Mouse (Mus musculus): ENCODE data around the gene Rdh19. TPM values are rescaled to one million over a fixed set of nuclear protein-coding genes. Genes with fewer than 3 reads are reported as not detected.
"Not testable (repeated sequence)": the region's sequence is repeated elsewhere in the genome, so short reads cannot be mapped to it uniquely, and the experiment has no call there.

Rdh19 gene
- polyA plus RNA-seq, 1 experiment from 2014 or later: not detected

GRCm38 (mm10) chr10:127886971-127887370, 37.2 kb downstream of the Rdh19 start:
- no peak for DNase-seq (ENCODE audit: low spot score)
- Histone ChIP-seq H3K9me3 (no peaks in the 10 kb centered on the region), H3K27me3 (replicated peaks; ENCODE audit: low read depth, poor library complexity, severe bottlenecking) (no peaks in the 10 kb centered on the region), H3K4me3 (no peak overlapping the region), H3K4me1 (peaks cover 7% of the 10 kb centered on the region), H3K27ac (replicated peaks) (no peak overlapping the region), H3K36me3 (replicated peaks) (no peaks in the 10 kb centered on the region)
- 81% methylated on average over 4 of the region's 4 CpGs for WGBS

DNA sequence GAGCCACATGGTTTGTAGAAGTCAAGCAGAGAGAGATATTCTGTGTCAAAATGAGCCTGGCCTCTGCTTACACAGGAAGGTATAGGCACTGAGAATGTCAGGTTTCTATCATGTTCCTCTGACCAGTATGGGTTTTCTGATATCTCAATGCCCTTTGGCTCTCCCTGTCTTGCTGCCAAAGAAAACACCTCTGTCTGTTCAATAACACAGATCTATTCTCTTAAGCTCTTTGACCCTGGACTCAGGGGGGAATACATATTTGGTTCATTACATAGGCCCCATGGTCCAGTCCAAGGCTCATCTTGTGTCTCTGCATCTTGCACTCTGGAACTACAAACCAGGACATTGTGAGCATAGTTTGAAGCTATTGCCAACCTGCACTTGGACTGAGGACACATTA, 38.9 kb downstream of the Rdh19 start, which contains the start of gene Rdh7:
Gene Rdh7 (minus strand): TSS at position 213 of the 400 bp plus-strand sequence.
- DNase-seq (ENCODE audit: low spot score): no peak
- H3K27ac ChIP-seq (replicated peaks): no peak within 1 kb of the TSS
- peaks cover 7% of the 10 kb centered on the region for H3K4me1 ChIP-seq
- H3K4me3 ChIP-seq: no peak within 1 kb of the TSS
- no peaks in the 10 kb centered on the region for H3K36me3 ChIP-seq (replicated peaks)
- no peaks in the 10 kb centered on the region for H3K9me3 ChIP-seq
- no peaks in the 10 kb centered on the region for H3K27me3 ChIP-seq (replicated peaks; ENCODE audit: low read depth, poor library complexity, severe bottlenecking)

DNA sequence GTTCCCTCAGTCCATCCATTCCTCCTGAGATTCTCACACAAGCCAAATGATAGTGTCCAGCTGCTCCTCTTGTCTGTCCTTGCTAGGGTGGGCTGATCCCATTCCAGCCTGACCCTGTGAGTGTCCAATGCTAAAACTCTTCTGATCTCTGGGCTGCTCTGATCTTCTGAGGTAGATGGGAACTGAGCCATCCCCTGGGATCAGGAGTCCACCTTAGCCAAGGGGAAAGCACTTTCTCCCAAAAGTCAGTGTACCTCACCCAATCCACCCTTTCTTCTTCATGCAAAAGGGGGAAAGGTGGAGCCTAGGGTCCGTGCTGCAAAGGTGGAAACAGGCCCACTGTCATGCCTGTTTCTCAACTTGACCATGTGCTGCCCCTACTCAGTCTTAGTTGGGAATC, 41.8 kb downstream of the Rdh19 start:
- WGBS: 90% methylated on average over 1 of the region's 1 CpGs
- Histone ChIP-seq H3K27me3 (replicated peaks; ENCODE audit: low read depth, poor library complexity, severe bottlenecking) (no peaks in the 10 kb centered on the region), H3K27ac (replicated peaks) (no peak overlapping the region), H3K4me3 (no peak overlapping the region), H3K4me1 (peaks cover 7% of the 10 kb centered on the region), H3K36me3 (replicated peaks) (no peaks in the 10 kb centered on the region), H3K9me3 (no peaks in the 10 kb centered on the region)
- no peak for DNase-seq (ENCODE audit: low spot score)

DNA sequence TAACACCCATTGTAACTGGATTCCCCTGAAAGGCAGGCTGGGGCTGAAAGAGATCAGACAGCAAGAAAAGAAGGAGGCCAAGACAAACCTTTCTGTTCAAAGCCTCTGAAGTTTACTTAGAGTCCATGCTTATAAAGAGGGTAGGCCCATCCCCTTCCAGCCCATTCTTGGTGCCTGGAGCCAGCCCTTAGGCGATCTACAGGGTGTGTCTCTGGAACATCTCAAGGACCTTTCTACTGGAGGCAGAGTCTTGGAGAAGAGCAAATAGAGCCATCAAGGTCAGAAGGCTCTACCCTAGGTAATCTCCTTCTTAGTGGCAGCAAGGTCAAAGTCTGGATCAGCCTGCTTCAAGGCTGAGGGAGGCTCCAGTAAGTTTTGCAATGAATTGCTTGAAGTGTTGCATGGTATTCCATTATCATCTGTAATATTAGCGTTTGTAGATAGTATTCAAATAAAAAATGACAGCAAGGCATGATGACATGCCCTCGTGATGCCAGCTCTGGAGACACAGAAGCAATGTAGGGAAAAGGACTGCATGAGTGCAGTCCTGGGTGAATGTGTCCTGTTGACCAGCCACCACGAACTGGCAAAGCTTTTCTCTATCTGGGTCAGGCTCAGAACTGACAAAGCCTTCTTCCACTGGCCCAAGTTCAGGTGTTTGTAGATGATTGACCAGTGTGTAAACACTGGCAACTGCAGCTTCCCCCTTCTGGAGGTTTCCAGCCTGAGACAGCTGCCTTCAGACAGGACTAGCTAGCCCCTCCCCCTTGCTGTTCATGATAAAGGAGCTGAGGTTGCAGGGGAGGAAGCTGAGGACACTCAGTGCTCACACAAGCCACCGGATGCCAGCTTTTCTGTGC, 43.7 kb downstream of the Rdh19 start:
- not testable (repeated sequence) for H3K4me1 ChIP-seq
- 71% methylated on average over 5 of the region's 5 CpGs for WGBS

GRCm38 (mm10) chr10:127896705-127897104, 47.0 kb downstream of the Rdh19 start:
- no peaks in the 10 kb centered on the region; the same call in 1 of the 2 replicates for H3K4me1 ChIP-seq
- H3K9me3 ChIP-seq: no peaks in the 10 kb centered on the region
- no peak for DNase-seq (ENCODE audit: low spot score)
- WGBS: 69% methylated on average over 5 of the region's 5 CpGs
- H3K27ac ChIP-seq (replicated peaks): no peak overlapping the region
- H3K36me3 ChIP-seq (replicated peaks): no peaks in the 10 kb centered on the region
- no peaks in the 10 kb centered on the region for H3K27me3 ChIP-seq (replicated peaks; ENCODE audit: low read depth, poor library complexity, severe bottlenecking)
- no peak overlapping the region for H3K4me3 ChIP-seq

More for the DNA sequence above, 43.7 kb downstream of the Rdh19 start:
- H3K4me3 ChIP-seq; H3K9me3 ChIP-seq; H3K36me3 ChIP-seq (replicated peaks); DNase-seq (ENCODE audit: low spot score); H3K27me3 ChIP-seq (replicated peaks; ENCODE audit: low read depth, poor library complexity, severe bottlenecking); H3K27ac ChIP-seq (replicated peaks): not testable (repeated sequence)

DNA sequence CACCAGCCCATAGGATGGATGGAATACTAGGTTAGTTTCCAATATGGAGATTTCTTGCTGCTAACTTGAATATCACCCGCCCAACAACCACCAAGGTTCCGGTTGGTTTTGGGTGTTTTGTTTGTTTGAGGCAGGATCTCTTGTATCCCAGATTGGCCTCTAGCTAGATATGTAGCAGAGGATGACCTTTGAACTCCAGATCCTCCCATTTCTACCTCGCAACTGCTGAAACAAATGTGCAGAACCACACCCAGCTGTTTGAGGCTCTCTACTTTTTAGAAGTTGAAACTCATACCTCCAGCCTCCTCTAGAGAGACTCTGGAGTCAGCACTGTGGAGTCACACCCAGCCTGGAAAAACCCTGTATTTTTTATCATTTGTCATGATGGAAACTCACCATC, 47.8 kb downstream of the Rdh19 start:
- 82% methylated on average over 3 of the region's 3 CpGs for WGBS
- no peak overlapping the region for H3K4me3 ChIP-seq
- no peak for DNase-seq (ENCODE audit: low spot score)
- no peaks in the 10 kb centered on the region for H3K9me3 ChIP-seq
- no peaks in the 10 kb centered on the region; the same call in 1 of the 2 replicates for H3K4me1 ChIP-seq
- no peak overlapping the region for H3K27ac ChIP-seq (replicated peaks)
- no peaks in the 10 kb centered on the region for H3K27me3 ChIP-seq (replicated peaks; ENCODE audit: low read depth, poor library complexity, severe bottlenecking)
- no peaks in the 10 kb centered on the region for H3K36me3 ChIP-seq (replicated peaks)

GRCm38 (mm10) chr10:127898218-127898617, 48.5 kb downstream of the Rdh19 start, which contains the start of gene Sdr9c7:
TSS of gene Sdr9c7 (plus strand) at chr10:127898518.
- Histone ChIP-seq H3K27me3 (replicated peaks; ENCODE audit: low read depth, poor library complexity, severe bottlenecking) (no peaks in the 10 kb centered on the region), H3K27ac (replicated peaks) (no peak within 1 kb of the TSS), H3K36me3 (replicated peaks) (no peaks in the 10 kb centered on the region), H3K9me3 (no peaks in the 10 kb centered on the region), H3K4me3 (no peak within 1 kb of the TSS), H3K4me1 (no peaks in the 10 kb centered on the region; the same call in 1 of the 2 replicates)
- WGBS: 83% methylated on average over 2 of the region's 2 CpGs
- no peak for DNase-seq (ENCODE audit: low spot score)

DNA sequence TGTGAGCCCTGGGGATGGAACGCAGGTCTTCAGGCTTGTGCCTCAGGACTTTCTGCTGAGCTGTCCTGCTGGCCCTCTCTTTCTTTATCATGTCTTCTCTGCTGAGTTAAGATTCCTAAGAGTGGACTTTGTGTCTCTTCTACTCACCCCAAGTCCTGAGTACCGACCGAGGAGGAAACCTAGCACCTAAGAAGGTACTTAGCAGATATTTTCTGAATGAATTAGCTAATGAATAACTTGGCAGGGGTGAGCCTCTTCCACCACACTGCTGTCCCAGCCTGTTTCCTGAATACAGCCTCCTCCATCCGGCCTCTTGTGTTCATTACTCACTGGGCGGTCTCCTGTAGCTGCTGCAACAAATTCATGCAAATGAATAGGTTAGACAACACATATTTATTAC, 50.1 kb downstream of the Rdh19 start:
- Histone ChIP-seq H3K4me3 (no peak overlapping the region), H3K27me3 (replicated peaks; ENCODE audit: low read depth, poor library complexity, severe bottlenecking) (no peaks in the 10 kb centered on the region), H3K9me3 (no peaks in the 10 kb centered on the region), H3K4me1 (no peaks in the 10 kb centered on the region), H3K36me3 (replicated peaks) (no peaks in the 10 kb centered on the region), H3K27ac (replicated peaks) (no peak overlapping the region)
- DNase-seq (ENCODE audit: low spot score): no peak
- WGBS: 78% methylated on average over 5 of the region's 5 CpGs

GRCm38 (mm10) chr10:127901751-127902150, 52.0 kb downstream of the Rdh19 start:
- H3K27me3 ChIP-seq (replicated peaks; ENCODE audit: low read depth, poor library complexity, severe bottlenecking): no peaks in the 10 kb centered on the region
- no peaks in the 10 kb centered on the region for H3K9me3 ChIP-seq
- H3K27ac ChIP-seq (replicated peaks): no peak overlapping the region
- 82% methylated on average over 4 of the region's 4 CpGs for WGBS
- no peak for DNase-seq (ENCODE audit: low spot score)
- H3K36me3 ChIP-seq (replicated peaks): no peaks in the 10 kb centered on the region
- 0 out of 2 replicates have a peak, but pooled peaks cover 4% of the 10 kb centered on the region for H3K4me1 ChIP-seq
- no peak overlapping the region for H3K4me3 ChIP-seq

DNA sequence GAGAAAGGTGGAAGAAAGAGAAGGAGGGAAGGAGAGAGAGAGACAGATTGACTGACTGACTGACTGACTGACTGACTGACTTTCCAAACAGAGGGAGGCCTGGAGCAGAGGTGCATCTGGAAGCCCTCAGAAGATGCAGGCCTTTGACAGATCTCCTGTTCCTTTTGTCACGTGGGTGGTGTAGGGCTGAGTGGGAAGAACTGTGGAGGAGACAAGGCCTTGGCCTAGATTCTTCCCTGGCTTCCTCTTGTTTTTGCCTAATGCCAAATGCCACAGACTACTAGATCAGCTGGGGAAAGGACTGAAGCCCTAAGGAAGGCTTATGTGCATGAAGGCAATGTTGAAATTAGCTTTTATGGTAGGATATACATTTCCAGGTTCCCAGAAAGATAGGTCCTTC, 53.4 kb downstream of the Rdh19 start:
- Histone ChIP-seq H3K36me3 (replicated peaks) (no peaks in the 10 kb centered on the region), H3K27ac (replicated peaks) (no peak overlapping the region), H3K4me1 (0 out of 2 replicates have a peak, but pooled peaks cover 4% of the 10 kb centered on the region), H3K27me3 (replicated peaks; ENCODE audit: low read depth, poor library complexity, severe bottlenecking) (no peaks in the 10 kb centered on the region), H3K4me3 (no peak overlapping the region), H3K9me3 (no peaks in the 10 kb centered on the region)
- no peak for DNase-seq (ENCODE audit: low spot score)
- WGBS: 59% methylated on average over 1 of the region's 1 CpGs

- H3K9me3 ChIP-seq: no peaks in the 10 kb centered on the region
- H3K4me3 ChIP-seq: no peak overlapping the region
- DNase-seq (ENCODE audit: low spot score): no peak
- WGBS: 78% methylated on average over 7 of the region's 7 CpGs
- no peaks in the 10 kb centered on the region for H3K36me3 ChIP-seq (replicated peaks)
- no peak overlapping the region for H3K27ac ChIP-seq (replicated peaks)
- 0 out of 2 replicates have a peak, but pooled peaks cover 4% of the 10 kb centered on the region for H3K4me1 ChIP-seq
- H3K27me3 ChIP-seq (replicated peaks; ENCODE audit: low read depth, poor library complexity, severe bottlenecking): no peaks in the 10 kb centered on the region
Observed at GRCm38 (mm10) chr10:127904718-127905446, 55.2 kb downstream of the Rdh19 start.

GRCm38 (mm10) chr10:127906138-127906537, 56.4 kb downstream of the Rdh19 start:
- 71% methylated on average over 2 of the region's 2 CpGs for WGBS
- Histone ChIP-seq H3K9me3 (no peaks in the 10 kb centered on the region), H3K27me3 (replicated peaks; ENCODE audit: low read depth, poor library complexity, severe bottlenecking) (no peaks in the 10 kb centered on the region), H3K4me1 (0 out of 2 replicates have a peak, but pooled peaks cover 4% of the 10 kb centered on the region), H3K4me3 (no peak overlapping the region), H3K36me3 (replicated peaks) (no peaks in the 10 kb centered on the region), H3K27ac (replicated peaks) (no peak overlapping the region)
- no peak for DNase-seq (ENCODE audit: low spot score)
